In the genomic region with DNA sequence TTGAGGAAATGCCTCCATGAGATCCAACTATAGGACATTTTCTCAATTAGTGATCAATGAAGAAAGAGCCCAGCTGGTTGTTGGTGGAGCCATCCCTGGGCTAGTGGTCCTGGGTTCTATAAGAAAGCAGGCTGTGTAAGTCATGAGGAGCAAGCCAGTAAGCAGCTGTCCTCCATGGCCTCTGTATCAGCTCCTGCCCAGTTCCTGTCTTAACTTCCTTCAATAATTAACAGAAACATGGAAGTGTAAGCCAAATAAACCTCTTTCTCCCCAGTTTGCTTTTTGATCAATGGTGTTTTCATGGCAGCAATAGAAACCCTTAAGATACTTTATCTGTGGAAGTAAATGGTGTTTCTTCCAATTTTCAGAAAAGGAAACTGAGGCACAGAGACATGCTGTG, we compare ENCODE assay signal across 11 mouse cellular contexts. TPM values are rescaled to one million over a fixed set of nuclear protein-coding genes. Genes with fewer than 3 reads are reported as not detected.
A peak's percentile ranks its signal among the peaks of the same experiment; 100 is the strongest.
DNase-seq lines count a peak whose midpoint lies in the region; ATAC-seq and TF ChIP-seq lines count a peak whose summit lies in the region.
"Had no signal": no experiment of that assay in that cellular context is flagged by ENCODE, and none has a peak within 500 bp of the region (broad histone marks: within the 10 kb centered on the region; RNA-seq: fewer than 3 reads in every experiment).

No protein-coding gene starts in this region.

- 0 out of 4 replicates have a peak overlapping the region, but pooled peaks of 1 of the 2 experiments have one; percentile 79 for H3K4me3 ChIP-seq in heart, embryonic 14.5 days (ENCODE audit: control insufficient read depth in 1 of 2, insufficient read depth in 1 of 2, low read depth in 1 of 2, low read length in 2 of 2)
- peak overlapping the region; percentile 92 for H3K4me3 ChIP-seq in E14TG2a.4 (replicated peaks; ENCODE audit: low read length)
- H3K4me3 ChIP-seq in hindbrain, embryonic 15.5 days = peak overlapping the region; percentile 79
- H3K4me3 ChIP-seq in liver, postnatal 0 days (ENCODE audit: low read depth, low read length) = peak overlapping the region; percentile 77

- H3K4me2 ChIP-seq in heart, embryonic 14.5 days (ENCODE audit: low read length) = peak overlapping the region; percentile 88
- peak overlapping the region; percentile 66 for H3K4me2 ChIP-seq in hindbrain, embryonic 15.5 days
- H3K4me2 ChIP-seq in liver, postnatal 0 days (ENCODE audit: low read depth, low read length) = peak overlapping the region; percentile 80

- TF ChIP-seq EP300 in liver, postnatal 0 days (IDR thresholded peaks at IDR 0.05; ENCODE audit: low read depth) = no peak

- no peak overlapping the region for H3K9ac ChIP-seq in heart, embryonic 14.5 days (ENCODE audit: low read length)
- H3K9ac ChIP-seq in hindbrain, embryonic 15.5 days = no peak overlapping the region
- H3K9ac ChIP-seq in liver, postnatal 0 days (replicated peaks) = peak overlapping the region; percentile 83

- no peak for DNase-seq in heart, postnatal 14 days
- DNase-seq in liver, postnatal 0 days = no peak
- DNase-seq in cerebellum, postnatal 36 days = no peak
- DNase-seq in ovary, postnatal 14 days (ENCODE audit: low spot score) = no peak
- DNase-seq in right cerebral cortex, adult 18-20 months = no peak

- ATAC-seq in heart, embryonic 14.5 days (ENCODE audit: insufficient number of reproducible peaks, insufficient read depth, low FRiP score, low read depth) = no peak
- ATAC-seq in hindbrain, embryonic 15.5 days (ENCODE audit: low FRiP score, low read depth) = no peak
- no peak for ATAC-seq in liver, postnatal 0 days

- no peaks in the 10 kb centered on the region for H3K9me3 ChIP-seq in heart, embryonic 14.5 days (ENCODE audit: control insufficient read depth, low read length)
- no peaks in the 10 kb centered on the region for H3K9me3 ChIP-seq in E14TG2a.4 (ENCODE audit: low read length)
- H3K9me3 ChIP-seq in hindbrain, embryonic 15.5 days = no peaks in the 10 kb centered on the region
- H3K9me3 ChIP-seq in liver, postnatal 0 days (ENCODE audit: low read length) = no peaks in the 10 kb centered on the region

- no peak overlapping the region for H3K27ac ChIP-seq in heart, embryonic 14.5 days (replicated peaks in 1 of 2; ENCODE audit: control insufficient read depth in 1 of 2, insufficient read depth in 1 of 2, low read depth in 2 of 2, low read length in 2 of 2)
- no peak overlapping the region for H3K27ac ChIP-seq in hindbrain, embryonic 15.5 days (replicated peaks)
- H3K27ac ChIP-seq in liver, postnatal 0 days (ENCODE audit: low read depth) = peak overlapping the region; percentile 95

- no peaks in the 10 kb centered on the region for H3K27me3 ChIP-seq in heart, embryonic 14.5 days (ENCODE audit: control insufficient read depth, insufficient read depth, low read length)
- H3K27me3 ChIP-seq in E14TG2a.4 (ENCODE audit: insufficient read depth, low read length) = peaks cover 16% of the 10 kb centered on the region
- no peaks in the 10 kb centered on the region for H3K27me3 ChIP-seq in hindbrain, embryonic 15.5 days
- no peaks in the 10 kb centered on the region for H3K27me3 ChIP-seq in liver, postnatal 0 days (ENCODE audit: insufficient read depth, low read length)

- H3K36me3 ChIP-seq in heart, embryonic 14.5 days (ENCODE audit: control insufficient read depth, insufficient read depth, low read length) = no peaks in the 10 kb centered on the region
- H3K36me3 ChIP-seq in E14TG2a.4 (ENCODE audit: insufficient read depth, low read length) = peaks cover 15% of the 10 kb centered on the region
- H3K36me3 ChIP-seq in hindbrain, embryonic 15.5 days = no peaks in the 10 kb centered on the region
- peaks cover 7% of the 10 kb centered on the region for H3K36me3 ChIP-seq in liver, postnatal 0 days (replicated peaks; ENCODE audit: insufficient read depth, low read length)

- intact Hi-C loops in heart, postnatal 14 days (cut with DNase I) = loop anchor here (2.0 to 5.0 kb wide), 2 partner anchors 32 to 161 kb away; partner anchors contain the start of gene Abat

- peaks cover 27 to 33% of the 10 kb centered on the region in 2 experiments for H3K4me1 ChIP-seq in heart, embryonic 14.5 days (ENCODE audit: control insufficient read depth in 2 of 2, insufficient read depth in 2 of 2, low read length in 2 of 2)
- peaks cover 54% of the 10 kb centered on the region for H3K4me1 ChIP-seq in E14TG2a.4 (replicated peaks; ENCODE audit: low read depth, low read length)
- H3K4me1 ChIP-seq in hindbrain, embryonic 15.5 days (replicated peaks) = peaks cover 32% of the 10 kb centered on the region
- peaks cover 60% of the 10 kb centered on the region for H3K4me1 ChIP-seq in liver, postnatal 0 days (ENCODE audit: insufficient read depth)

- no peak for TF ChIP-seq CTCF in E14TG2a.4 (conservative IDR thresholded peaks at IDR 0.05; ENCODE audit: low read length)
- TF ChIP-seq CTCF in liver, postnatal 0 days (IDR thresholded peaks at IDR 0.05; ENCODE audit: low read depth) = no peak

RNA-seq across cellular contexts. Expression of gene Carhsp1, which starts 0.9 kb away (rescaled TPM):
- polyA plus RNA-seq in heart, embryonic 14.5 days (2014; fragmentation: Nextera tagmentation; extraction: Ambion mirVana) = 26.0 and 31.3 TPM in 2 replicates
- total RNA-seq in heart, postnatal 14 days (2021) = 10 to 100 TPM; 23.7 to 24.9 TPM
- 171 and 178 TPM in 2 replicates for polyA plus RNA-seq in hindbrain, embryonic 15.5 days (2015; fragmentation: Nextera tagmentation; extraction: Ambion mirVana)
- 65.4 and 71.2 TPM in 2 replicates for polyA plus RNA-seq in liver, postnatal 0 days (2015; fragmentation: Nextera tagmentation; extraction: Ambion mirVana)

RNA-seq across cellular contexts. Expression of gene Gm5767, which starts 7.8 kb away (rescaled TPM):
- not detected in 2 replicates for polyA plus RNA-seq in heart, embryonic 14.5 days (2014; fragmentation: Nextera tagmentation; extraction: Ambion mirVana)
- total RNA-seq in heart, postnatal 14 days (2021) = not detected
- polyA plus RNA-seq in hindbrain, embryonic 15.5 days (2015; fragmentation: Nextera tagmentation; extraction: Ambion mirVana) = not detected in 2 replicates
- polyA plus RNA-seq in liver, postnatal 0 days (2015; fragmentation: Nextera tagmentation; extraction: Ambion mirVana) = 0.43 TPM in 1 of 2 replicates, not detected in the other
- total RNA-seq: megakaryocyte-erythroid progenitor cell, adult 5-6 weeks had no signal
- polyA plus RNA-seq: embryonic facial prominence, embryonic 14.5 days; limb, embryonic 11.5 days had no signal

RNA-seq across cellular contexts. Expression of gene Tmem186, which starts 35.3 kb away (rescaled TPM):
- 12.9 and 13.8 TPM in 2 replicates for polyA plus RNA-seq in heart, embryonic 14.5 days (2014; fragmentation: Nextera tagmentation; extraction: Ambion mirVana)
- total RNA-seq in heart, postnatal 14 days (2021) = 10 to 100 TPM; 15.5 to 15.6 TPM
- 20.2 and 22.0 TPM in 2 replicates for polyA plus RNA-seq in hindbrain, embryonic 15.5 days (2015; fragmentation: Nextera tagmentation; extraction: Ambion mirVana)
- 6.2 and 7.0 TPM in 2 replicates for polyA plus RNA-seq in liver, postnatal 0 days (2015; fragmentation: Nextera tagmentation; extraction: Ambion mirVana)

RNA-seq across cellular contexts. Expression of gene Pmm2, which starts 35.3 kb away (rescaled TPM):
- polyA plus RNA-seq in heart, embryonic 14.5 days (2014; fragmentation: Nextera tagmentation; extraction: Ambion mirVana) = 38.2 and 38.7 TPM in 2 replicates
- 10 to 100 TPM; 30.0 to 32.2 TPM for total RNA-seq in heart, postnatal 14 days (2021)
- 39.0 and 39.7 TPM in 2 replicates for polyA plus RNA-seq in hindbrain, embryonic 15.5 days (2015; fragmentation: Nextera tagmentation; extraction: Ambion mirVana)
- polyA plus RNA-seq in liver, postnatal 0 days (2015; fragmentation: Nextera tagmentation; extraction: Ambion mirVana) = 37.2 and 38.0 TPM in 2 replicates
